Mouse (Mus musculus): ENCODE data around the gene Esyt3.

DNA sequence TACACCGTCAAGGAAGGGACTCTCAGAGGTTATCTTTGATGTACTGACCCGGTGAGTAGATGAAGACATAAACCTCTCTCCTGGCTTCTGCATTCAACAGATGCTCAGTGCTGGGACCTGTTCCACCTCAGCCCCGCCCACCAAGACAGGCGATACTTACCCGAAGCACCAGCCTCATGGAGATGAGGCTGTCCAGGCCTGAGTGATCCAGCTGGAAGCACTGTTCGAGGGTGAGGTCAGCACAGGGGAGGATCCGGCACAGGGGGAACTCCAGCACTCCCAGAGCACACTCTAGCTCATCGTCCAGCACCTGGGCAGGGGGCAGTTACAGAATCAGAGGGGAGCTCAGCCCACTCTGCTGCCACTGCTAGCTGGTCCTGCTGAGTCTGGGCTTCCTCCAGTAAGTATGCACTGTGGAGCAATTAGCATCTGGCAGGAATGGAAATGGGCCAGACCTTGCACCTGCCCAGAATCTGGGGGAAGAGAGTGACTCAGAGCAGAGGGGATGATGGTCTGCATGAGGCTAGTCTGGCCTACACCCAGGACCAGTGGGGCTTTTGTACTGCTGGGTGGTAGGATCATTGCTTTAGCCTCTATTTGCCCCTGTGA is 38.9 kb downstream of the Esyt3 start:
- no peak; the same call in 1 of the 2 replicates for TF ChIP-seq EP300 (IDR thresholded peaks at IDR 0.05; ENCODE audit: insufficient read depth, low read depth, low read length)
- TF ChIP-seq CTCF (IDR thresholded peaks at IDR 0.05; ENCODE audit: low read depth, low read length), result no peak
- TF ChIP-seq POLR2A (IDR thresholded peaks at IDR 0.05; ENCODE audit: insufficient read depth, low read length), result no peak
